Mouse (Mus musculus) heart, adult 2 months (tissue): ENCODE results near the gene Iqcm.

Experiments
- CTCF ChIP-seq: fragments of 200-600 bp; IDR thresholded peaks from 2 replicates; pipeline ENCODE4 v1.8.1; 2022; ENCODE audit warnings: antibody characterized with exemption, mild to moderate bottlenecking, moderate library complexity
- EP300 ChIP-seq: fragments of 200-500 bp; IDR thresholded peaks from 2 replicates; pipeline ENCODE4 v1.6.1; 2011; ENCODE audit warnings: low read depth, low read length, control low read depth; ENCODE audit not compliant: insufficient read depth
- POLR2A ChIP-seq: fragments of 200-500 bp; IDR thresholded peaks from 2 replicates; pipeline ENCODE4 v1.6.1; 2011; ENCODE audit warnings: mild to moderate bottlenecking, low read depth, low read length, control low read depth; ENCODE audit not compliant: insufficient read depth

DNA sequence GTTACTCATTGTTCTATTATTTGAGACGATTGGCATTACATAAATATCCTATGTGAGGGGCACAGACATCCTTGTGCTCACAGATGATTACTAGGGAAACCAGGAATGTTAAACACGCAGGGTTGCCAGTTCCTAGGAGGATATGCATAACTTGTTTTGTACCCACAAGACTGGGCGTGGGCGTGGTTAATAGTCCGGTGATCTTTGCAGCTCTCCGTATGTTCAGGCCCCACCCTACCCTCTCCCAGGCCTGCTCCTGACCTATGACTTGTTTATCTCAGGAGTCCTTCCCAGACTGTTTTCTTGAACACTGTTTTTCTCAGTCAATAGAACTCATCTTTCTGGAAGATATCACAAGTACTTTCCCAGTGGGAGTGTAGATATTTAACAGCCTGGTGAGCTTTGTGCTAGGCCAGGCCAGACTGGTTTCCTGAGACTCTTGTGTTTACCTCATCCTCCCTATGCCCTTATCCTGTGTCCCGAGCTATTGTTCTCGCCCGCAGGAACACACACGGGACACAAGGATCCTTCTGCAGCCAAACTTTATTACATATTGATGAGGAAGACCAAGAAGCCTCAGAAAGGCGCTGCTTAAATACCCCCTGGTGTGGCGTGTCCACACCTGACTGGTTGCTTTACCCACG, 40.7 kb downstream of the Iqcm start:
- no peak for TF ChIP-seq EP300
- TF ChIP-seq CTCF = no peak
- no peak for TF ChIP-seq POLR2A
